Mouse (Mus musculus) ES-Bruce4 (cell line): ENCODE measurements around the gene Fkbp2.

Experiments used
- CTCF ChIP-seq: IDR thresholded peaks from one replicate; pipeline ENCODE4 v1.8.1; 2011; ENCODE audit warnings: low read depth, low read length
- POLR2A ChIP-seq: IDR thresholded peaks from one replicate; pipeline ENCODE4 v1.8.1; 2011; ENCODE audit warnings: low read length; ENCODE audit not compliant: insufficient read depth

- TF ChIP-seq POLR2A (no peak), CTCF (no peak)
These were observed 14.2 kb upstream of the Fkbp2 start for GRCm38 (mm10) chr19:6994489-6994888.
